Mouse (Mus musculus): ENCODE data around the gene Vps51.
A peak's percentile ranks its signal among the peaks of the same experiment; 100 is the strongest.

Vps51 gene

DNA sequence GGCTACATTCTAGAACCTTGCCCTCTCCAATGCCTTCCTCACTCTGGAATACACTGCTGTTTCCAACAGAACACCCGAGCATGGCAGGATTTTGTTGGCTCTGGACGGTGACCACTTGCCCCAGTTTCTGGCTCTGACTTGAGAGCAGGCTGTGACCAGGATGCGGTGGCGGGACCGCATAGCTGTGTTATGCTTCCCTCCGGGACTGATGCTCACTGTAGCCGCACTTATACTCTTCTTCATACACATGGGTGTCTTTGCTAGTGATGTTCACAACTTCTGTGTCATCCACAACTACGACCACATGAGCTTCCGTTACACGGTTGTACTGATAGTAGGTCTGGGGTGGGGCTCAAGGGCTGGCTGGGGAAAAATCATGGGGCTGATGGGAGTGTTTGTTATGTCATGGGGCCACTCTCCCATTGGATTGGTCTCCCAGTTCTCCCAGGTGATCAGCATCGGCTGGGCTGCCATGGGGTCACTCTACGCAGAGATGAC, 3.0 kb upstream of the Vps51 start, which contains the start of gene Tmem262:
Tmem262 (plus strand) TSS at position 51 of the 498 bp plus-strand sequence.
- no peak for DNase-seq

DNA sequence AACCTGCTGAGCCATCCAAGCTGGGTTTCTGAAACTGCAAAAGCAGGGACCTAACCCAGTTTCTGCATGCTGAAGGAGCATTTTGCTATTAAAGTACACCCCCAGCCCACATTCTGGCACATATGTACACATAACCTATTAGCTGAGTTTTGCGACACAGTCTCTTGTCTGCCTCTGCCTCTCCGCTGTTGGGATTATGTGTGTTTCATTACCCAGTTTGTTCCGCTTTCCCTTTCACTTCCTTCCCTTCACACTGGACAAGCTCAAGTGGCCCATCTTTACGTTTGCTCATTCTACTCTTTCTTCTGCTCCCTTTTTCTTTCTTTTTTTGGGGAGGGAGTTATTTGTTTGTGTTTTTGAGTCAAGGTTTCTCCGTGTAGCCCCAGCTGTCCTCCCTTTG, 3.1 kb downstream of the Vps51 start:
- DNase-seq, result no peak

DNA sequence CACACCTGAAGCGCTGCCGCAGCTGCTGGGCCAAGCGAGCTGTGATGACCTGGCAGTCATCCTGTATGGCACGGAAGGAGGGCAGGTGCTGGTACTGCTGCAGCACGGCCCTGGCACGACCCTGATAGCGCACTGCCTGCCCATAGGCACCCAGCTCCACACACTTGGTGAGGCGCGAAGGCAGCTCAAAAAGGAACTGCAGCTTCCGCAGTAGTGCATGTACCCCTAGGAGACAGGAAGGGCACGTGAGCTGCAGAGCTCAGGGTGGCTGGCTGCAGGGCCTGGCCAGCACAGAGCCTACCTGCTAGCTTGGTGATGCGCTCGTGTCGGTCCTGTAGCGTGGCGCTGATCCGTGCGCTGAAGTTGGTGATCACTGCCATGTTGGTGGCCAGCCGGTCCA, 5.8 kb downstream of the Vps51 start:
- DNase-seq, result no peak

DNA sequence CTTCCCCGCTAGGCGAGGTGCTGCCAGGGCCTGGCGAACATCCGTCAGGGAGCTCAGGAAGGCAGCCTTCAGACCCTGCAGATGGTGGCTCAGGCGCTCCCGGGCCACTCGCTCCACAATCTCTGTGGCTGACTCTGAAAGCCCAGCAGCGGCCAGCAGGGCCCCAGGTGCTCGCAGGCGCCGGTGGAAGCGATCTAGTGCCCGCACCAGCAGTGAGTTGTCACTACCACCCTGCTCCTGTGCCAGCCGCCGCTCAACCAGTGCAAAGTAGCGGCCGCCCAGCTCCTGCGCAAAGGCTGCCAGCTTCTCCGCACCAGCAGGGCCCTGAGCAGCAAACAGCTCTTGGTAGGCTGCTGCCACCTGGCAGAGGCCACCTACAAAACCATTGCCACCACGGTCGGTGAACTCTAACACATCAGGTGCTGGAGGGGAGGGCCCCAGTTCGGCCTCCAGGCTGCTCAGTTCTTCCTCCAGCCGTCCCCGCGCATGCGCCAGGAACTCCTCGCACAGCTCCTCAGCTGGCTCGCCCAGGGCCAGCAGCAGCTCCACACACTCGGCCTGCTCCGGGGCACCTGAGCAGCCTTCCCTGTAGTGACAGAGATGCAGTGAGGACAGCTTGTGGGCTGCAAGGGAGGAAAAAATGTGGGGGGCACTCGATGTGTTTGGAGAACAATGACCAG, 6.3 kb downstream of the Vps51 start:
- DNase-seq, result no peak

DNA sequence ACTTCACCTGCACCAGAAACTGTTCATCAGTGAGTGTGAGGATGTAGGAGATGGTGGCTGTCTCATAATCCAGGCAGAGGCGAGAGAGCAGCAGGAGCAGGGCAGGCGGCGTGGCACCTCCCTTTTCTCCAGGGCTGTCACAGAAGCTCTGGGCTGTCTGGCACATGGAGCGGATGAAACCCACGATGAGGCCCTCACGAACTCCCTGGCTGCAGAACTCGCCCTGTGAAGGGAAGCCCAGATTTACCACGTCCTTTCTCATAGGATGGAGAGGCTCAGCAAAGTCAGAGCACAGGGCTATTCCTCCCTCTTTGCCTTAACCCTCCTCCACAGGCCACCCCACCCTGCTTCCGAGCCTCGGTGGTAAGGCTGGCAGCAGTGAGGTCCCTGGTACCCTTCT, 7.2 kb downstream of the Vps51 start:
- no peak for DNase-seq

DNA sequence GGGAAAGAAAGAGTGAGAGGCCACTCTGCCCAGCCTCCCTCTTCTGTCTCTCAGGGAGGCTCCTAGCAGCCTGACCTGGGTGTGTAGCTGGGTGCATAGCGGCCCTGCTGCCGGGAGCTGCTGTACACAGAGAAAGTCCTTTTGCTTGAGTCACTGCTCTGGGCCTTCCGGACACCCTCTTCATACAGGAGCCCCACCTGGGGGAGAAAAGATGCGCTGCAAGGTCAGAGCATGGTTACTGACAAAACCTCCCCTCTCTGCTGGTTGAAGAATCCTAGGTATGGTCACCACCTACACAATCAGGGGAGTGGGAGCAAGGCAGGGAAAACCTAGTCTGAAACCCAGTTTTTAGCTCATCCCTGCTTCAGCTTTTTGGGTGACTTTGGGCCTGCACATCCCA, 8.1 kb downstream of the Vps51 start:
- no peak for DNase-seq

DNA sequence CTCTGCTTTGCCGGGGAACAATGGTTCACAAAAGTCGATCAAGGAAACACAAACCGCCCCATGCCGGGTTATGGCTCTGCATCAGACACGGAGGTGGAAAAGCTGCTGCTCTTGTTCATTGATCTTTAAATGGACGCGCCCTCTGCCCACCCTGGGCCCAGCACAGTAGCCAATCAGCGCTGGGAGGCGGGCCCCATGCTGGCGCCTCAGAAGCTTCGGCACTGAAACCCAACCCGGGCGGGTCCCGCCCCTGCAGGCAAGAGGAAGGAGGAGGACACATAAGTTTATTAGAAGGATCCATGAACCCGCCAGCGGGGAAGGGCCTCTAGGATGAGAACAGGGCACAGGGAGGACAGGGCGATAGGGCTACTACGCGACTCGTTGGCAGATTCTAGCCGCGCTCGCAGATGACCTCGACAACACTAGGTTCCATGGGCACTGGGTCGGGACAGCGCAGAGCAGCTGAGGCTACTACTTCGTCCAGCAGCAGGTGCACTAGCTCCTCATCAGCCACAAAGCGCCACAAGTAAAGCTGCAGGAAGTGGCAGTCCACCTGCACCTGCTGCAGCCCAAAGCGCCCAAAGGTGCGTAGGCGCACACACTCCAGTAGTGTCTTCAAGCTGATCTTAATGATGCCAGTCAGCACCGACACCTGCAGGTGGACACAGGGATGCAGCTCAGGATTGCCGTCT, 9.2 kb downstream of the Vps51 start, which contains the start of gene Tm7sf2:
Tm7sf2 (minus strand) TSS at position 650 of the 692 bp plus-strand sequence.
- peak; percentile 86 for DNase-seq

DNA sequence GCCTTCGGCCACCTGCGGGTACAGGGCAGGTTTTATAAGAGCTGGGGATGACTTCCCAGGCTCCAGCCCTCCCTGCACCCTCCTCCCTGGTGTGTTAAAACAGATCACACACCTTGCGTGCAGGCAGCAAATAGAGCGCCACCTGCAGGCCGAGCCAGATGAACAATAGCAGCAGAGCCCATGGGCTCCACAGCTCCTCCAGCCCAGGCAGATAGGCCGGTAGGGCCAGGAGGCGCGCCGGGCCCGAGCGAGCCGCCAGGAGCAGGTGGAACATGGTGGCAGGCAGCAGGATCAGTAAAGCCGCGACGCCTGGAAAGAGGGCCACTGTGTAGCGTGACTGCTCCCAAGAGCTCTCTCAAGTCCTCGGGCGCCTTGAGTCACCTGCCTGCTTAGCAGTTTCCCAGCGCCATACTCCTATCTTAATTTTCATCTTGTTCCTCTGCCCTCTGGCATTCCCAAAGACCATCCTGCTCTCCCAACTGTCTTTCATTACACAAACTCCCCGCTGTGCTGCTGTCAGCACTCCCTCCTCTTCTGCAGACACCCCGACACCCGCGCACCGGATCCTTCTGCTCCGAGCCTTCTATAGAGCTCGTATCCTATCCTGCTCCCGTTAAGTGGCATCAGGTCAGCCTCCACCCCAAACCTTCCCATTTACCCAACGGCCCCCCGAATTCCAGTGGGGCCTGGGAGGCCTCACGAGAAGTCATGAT, 9.9 kb downstream of the Vps51 start:
- DNase-seq, result peak; percentile 90

DNA sequence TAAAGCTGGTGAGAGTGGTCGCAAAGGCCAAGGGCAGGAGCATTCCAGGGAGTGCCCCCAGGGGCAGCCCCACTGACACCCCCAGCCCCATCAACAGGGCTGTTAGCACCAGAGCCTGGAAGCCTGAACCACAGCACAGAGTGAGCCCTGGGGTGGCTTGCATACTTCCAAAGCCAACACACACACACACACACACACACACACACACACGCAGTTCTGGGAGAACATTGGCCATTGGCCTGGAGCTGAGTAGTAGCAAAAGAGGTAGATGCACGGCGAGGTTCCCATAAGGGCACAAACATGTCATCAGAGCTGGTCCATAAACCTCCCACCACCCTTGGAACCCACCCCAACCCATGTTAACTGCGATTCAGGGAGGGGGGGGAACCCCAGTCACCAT, 10.5 kb downstream of the Vps51 start:
- no peak for DNase-seq

DNA sequence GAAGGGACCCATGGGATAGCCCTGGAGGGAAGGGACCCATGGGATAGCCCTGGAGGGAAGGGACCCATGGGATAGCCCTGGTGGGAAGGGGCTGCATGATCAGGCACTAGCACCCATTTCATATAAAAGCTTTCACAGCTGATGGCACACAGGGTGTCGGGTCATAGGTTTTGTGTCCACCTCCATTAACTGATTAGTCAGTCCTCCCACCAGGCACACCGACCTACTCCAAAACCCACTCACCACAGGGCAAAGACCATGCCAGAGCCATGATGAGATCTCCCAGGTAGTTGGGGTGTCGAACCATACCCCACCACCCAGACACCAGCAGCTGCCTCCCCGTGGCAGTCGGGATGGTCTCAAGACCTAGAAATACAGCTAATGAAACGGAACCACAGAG, 13.9 kb downstream of the Vps51 start:
- peak; percentile 36 for DNase-seq

DNA sequence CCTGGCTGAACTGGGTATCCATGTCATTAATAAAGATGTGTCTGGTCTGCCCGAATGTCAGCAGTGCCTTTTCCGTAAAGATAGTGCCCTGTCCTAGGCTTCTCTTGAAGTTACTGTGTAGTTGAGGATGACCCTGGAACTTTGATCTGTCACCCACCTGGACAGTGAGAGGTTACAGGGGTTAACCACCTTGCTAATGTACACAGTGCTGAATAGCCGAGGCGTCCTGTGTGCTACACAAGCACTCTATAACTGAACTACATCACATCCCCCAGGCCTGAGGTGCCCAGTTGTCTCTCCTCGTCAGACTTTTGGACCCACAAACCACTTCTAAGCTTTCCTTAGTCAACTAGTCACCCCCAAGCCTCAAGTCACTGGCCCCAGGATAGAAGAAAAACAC, 14.6 kb downstream of the Vps51 start:
- no peak for DNase-seq

DNA sequence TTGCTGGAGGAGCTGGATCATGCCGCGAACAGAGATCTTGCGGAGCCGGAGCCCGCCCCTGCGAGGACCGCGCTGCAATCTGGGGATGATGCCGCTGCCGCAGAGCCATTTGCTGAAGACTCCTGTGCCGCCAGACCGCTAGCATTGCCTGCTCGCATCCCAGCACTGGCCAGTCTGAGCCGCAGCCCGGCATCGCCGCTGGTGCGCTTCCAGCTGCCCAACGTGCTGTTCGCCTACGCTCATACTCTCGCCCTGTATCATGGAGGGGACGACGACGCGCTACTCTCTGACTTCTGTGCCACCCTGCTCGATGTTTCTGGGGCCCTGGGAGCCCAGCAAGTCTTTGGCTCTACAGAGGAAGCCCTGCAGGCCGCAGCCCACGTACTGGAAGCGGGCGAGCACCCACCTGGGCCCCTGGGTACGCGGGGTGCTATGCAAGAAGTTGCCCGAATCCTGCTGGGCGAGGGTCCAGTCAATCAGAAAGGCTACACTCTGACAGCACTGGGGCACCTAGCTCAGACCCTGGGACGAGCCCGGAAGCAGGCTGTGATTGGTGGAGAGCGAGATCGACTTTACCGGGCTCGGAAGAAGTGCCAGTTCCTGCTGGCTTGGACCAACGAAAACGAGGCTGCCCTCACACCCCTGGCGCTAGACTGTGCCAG, 15.3 kb downstream of the Vps51 start:
- peak; percentile 59 for DNase-seq

DNA sequence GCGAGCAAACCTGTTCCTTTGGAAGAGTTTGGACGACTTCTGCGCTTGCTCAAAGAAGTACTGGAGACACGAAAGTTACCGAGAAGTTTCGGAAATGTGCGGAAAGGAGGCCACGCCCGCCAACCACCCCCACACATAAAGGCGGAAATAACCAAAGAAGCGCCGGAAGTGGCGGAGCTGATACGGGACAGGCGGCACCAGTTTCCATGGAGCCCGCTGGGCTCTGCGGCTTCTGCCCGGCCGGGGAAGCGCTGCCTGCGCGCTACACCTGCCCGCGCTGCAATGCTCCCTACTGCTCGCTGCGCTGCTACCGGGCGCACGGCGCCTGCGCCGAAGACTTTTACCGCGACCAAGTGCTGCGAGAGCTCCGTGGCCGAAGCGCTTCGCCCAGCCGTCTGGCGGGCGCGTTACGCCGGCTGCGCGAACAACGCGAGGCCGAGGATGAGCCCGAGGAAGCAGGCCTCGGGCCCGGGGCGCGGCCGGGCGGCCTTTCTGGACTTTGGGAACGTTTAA, 16.0 kb downstream of the Vps51 start, which contains the start of gene Znhit2:
Znhit2 (plus strand) TSS at position 172 of the 513 bp plus-strand sequence.
- peak; percentile 86 for DNase-seq

DNA sequence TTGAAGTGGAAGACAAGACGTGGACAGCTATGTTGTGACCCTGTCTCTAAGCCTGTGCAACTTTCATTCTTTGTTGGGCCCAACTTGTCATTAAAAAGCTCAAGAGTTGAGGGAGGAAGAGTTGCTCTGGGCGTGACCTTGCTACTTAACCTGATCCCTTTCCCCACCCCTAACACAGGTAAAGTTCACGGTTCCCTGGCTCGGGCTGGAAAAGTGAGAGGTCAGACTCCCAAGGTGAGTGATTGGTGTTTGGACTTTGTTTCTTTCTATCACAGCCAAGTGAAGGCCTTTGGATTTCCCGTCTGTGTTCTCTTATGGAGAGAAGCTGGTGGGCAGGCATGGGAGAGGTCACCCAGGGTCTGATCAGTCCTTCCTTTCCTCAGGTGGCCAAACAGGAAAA, 18.1 kb downstream of the Vps51 start:
- DNase-seq, result peak; percentile 30

DNA sequence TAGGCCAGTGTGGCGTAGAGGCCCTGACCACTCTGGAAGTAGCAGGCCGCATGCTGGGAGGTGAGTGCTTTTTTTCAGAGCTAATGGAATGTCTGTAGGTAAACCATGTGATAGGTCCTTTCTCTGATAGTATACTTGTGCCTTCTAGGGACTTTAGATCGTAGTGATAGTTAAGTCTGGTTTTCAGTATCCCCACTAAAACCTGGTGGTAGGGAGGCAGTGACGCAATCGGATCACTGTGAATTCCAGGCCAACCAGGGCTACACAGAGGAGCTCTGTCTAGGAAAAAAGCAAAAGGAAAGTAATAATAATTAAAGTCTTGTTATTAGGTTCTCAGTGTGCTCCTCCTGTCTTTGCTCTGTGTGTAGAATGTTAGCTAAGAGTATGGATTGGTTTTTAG, 18.5 kb downstream of the Vps51 start:
- DNase-seq, result no peak

DNA sequence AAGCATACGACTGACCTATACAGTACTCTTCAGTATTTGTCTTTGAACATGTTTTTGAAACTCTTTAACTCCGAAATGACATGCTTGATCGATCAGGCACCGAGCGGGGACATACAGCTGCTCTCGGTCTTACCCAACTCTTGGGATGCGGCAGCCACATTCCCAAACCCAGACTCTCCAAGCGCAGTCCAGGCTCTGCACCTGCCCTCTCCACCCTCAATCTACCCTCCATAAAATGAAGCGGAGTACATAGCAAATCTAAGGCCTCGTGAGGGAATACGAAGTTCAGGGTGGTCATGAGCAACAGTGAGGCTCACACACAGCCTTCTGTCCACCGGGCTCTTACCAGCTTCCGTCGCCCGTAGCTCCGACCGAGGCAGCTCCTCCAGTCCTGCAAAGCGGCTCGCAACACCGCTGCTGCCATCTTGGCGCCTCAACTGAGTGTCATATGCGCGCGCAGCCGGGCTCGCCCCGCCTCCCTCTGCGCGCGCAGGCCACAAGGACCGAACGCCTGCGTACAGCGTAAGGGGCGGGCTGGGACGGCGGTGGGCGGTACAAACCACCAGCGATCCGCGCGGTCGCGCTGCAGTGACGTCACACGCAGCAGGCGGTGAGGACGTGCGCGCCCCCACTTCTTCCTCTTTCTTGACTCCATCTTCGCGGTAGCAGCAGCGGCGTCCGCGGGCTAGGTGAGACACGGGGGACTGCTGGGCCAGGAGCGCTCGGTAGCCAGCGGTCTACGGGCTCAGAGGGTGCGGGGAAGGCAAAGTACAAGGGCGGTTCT, 19.5 kb downstream of the Vps51 start, which contains the start of the genes Mrpl49 and Fau:
Mrpl49 (minus strand) TSS at position 473 of the 784 bp plus-strand sequence.
Fau (plus strand) TSS at position 532 of the 784 bp plus-strand sequence.
- DNase-seq, result peak; percentile 99

DNA sequence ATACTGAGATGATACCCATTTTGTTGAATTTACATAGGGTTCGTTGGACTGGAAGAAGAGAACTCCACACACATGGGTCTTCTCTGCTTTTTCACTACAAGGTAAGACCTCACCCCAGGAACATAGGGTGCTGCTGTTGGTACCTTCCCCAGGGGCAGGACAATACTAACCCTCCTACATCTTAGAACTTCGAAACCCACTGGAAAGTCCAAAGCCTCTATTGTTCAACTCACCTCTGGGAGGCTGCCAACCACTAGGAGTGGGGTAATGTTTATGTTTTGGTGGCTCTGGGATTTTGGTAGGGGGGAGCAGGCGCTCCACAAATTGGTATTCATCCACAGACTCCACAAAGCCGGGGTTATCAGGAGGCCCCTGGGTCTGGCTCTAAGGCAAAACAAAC, 20.3 kb downstream of the Vps51 start:
- peak; percentile 50 for DNase-seq

DNA sequence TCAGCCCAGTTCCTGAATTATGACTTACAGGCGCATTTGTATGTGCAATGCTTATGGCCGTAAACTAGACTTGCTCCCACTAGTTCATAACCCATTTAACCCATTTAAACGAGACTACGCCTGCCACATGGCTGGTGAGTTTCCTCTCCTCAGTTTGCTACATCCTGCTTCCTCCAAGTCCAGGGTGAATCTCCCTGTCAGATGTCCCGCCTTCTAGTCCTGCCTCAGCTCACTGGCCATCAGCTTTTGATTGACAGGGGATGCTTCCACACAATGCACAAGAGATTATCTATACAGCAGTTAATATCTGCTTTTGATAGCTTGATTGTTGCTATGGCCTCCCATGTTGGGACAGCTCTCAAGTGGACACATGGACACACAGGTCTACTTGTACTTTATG, 22.7 kb downstream of the Vps51 start:
- DNase-seq, result no peak

DNA sequence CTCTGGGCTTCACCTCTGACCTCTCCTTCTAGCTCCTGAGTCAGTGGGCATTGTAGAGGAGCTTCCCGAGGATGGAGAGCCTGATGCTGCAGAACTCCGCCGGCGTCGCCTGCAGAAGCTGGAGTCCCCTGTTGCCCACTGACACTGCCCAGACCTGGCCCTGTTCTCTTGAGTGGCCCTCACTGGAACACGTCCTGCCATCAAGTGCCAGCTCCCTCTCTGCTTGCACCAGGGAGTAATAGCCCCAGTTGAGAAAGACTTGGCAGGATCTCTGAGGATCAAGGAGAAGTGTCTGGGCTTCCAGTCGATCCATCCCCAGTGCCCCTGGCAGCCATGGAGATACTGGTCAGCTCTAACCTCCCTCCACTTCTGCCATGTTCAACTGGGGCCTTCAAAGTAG, 24.5 kb downstream of the Vps51 start:
- DNase-seq, result peak; percentile 26

DNA sequence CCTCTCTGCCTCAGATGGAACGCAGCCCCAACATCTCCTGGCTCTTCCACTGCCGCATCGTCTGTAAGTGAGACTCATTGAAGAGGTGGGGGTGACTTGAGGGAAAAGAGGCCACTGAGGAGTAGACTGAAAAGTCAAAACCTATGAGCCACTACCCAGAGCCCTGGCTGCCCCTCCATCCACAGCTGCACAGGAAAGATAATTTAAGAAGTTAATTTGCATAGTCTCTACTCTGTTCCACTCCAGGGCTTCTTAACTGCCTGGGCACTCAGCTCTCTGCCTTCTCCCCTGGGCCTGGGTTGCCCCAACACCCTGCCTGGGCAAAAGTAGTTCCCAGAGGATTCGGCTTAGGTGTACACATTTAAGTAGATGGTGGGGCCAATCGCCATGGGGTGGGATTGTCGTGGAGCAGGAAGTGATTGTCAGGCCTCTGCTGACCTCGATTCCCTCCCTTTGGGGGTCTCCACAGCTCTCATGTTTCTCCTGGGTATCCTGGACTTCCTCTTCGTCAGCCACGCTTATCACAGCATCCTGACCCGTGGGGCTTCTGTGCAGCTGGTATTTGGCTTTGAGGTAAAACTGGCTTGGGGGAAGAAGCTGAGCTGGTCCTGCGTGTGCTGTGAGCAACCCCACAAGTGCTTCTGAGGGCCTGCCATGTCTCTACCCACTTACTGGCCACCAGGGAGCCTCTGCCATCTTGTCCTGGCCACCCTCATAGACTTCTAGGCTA, 28.2 kb downstream of the Vps51 start:
- DNase-seq, result peak; percentile 32

DNA sequence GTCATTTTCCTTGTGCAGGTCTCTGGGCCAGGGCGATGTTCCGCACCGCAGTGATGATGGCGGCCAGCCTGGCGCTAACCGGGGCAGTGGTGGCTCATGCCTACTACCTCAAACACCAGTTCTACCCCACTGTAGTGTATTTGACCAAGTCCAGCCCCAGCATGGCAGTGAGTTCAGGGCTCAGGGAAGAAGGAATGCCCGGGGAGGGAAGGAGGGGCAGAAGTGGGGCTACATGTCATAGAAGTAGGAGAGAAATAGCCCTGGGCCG, 29.2 kb downstream of the Vps51 start:
- DNase-seq, result peak; percentile 42
